In genomic region chr13:21933626-21934548, GRCm38 (mm10) we compare ENCODE assay signal across 8 mouse cellular contexts. TPM values are rescaled to one million over a fixed set of nuclear protein-coding genes. Genes with fewer than 3 reads are reported as not detected.
DNase-seq lines count a peak whose midpoint lies in the region; ATAC-seq and TF ChIP-seq lines count a peak whose summit lies in the region.

No protein-coding gene starts in this region.

- no peaks in the 10 kb centered on the region for H3K36me3 ChIP-seq in lung, embryonic 14.5 days (ENCODE audit: insufficient read depth)
- H3K36me3 ChIP-seq in lung, postnatal 0 days (ENCODE audit: insufficient read depth, low read length), result no peaks in the 10 kb centered on the region
- H3K36me3 ChIP-seq in hindbrain, embryonic 10.5 days, result no peaks in the 10 kb centered on the region

- TF ChIP-seq CTCF in lung, embryonic 14.5 days (IDR thresholded peaks at IDR 0.05; ENCODE audit: low read depth), result no peak
- no peak for TF ChIP-seq CTCF in lung, postnatal 0 days (IDR thresholded peaks at IDR 0.05)

- peaks cover 2% of the 10 kb centered on the region; the same call in 1 of the 2 replicates for H3K4me1 ChIP-seq in lung, embryonic 14.5 days (ENCODE audit: insufficient read depth)
- H3K4me1 ChIP-seq in lung, postnatal 0 days (ENCODE audit: insufficient read depth, low read depth, low read length), result no peaks in the 10 kb centered on the region
- peaks cover 24% of the 10 kb centered on the region for H3K4me1 ChIP-seq in hindbrain, embryonic 10.5 days (replicated peaks)

- no peaks in the 10 kb centered on the region for H3K27me3 ChIP-seq in lung, embryonic 14.5 days (ENCODE audit: insufficient read depth, low read length)
- H3K27me3 ChIP-seq in lung, postnatal 0 days (replicated peaks; ENCODE audit: insufficient read depth, low read length), result no peaks in the 10 kb centered on the region
- H3K27me3 ChIP-seq in hindbrain, embryonic 10.5 days (ENCODE audit: insufficient read depth, poor library complexity, severe bottlenecking), result no peaks in the 10 kb centered on the region

- 11% methylated on average over 28 of the region's 28 CpGs for WGBS in lung, embryonic 14.5 days
- 18% methylated on average over 28 of the region's 28 CpGs for WGBS in lung, postnatal 0 days
- WGBS in hindbrain, embryonic 10.5 days, result 3% methylated on average over 28 of the region's 28 CpGs

- H3K27ac ChIP-seq in lung, embryonic 14.5 days (ENCODE audit: low read depth), result no peak overlapping the region
- no peak overlapping the region for H3K27ac ChIP-seq in lung, postnatal 0 days (ENCODE audit: low read length)
- H3K27ac ChIP-seq in hindbrain, embryonic 10.5 days, result peak overlapping the region; percentile 42; the same call in 1 of the 2 replicates

- no peaks in the 10 kb centered on the region for H3K9me3 ChIP-seq in lung, embryonic 14.5 days (ENCODE audit: low read depth, low read length)
- no peaks in the 10 kb centered on the region for H3K9me3 ChIP-seq in lung, postnatal 0 days (ENCODE audit: low read length)
- H3K9me3 ChIP-seq in hindbrain, embryonic 10.5 days, result no peaks in the 10 kb centered on the region

- no peak for ATAC-seq in lung, embryonic 14.5 days (ENCODE audit: insufficient read depth)
- no peak for ATAC-seq in lung, postnatal 0 days

- peak; percentile 78 for DNase-seq in lung, embryonic 14.5 days
- DNase-seq in lung, postnatal 0 days (ENCODE audit: low spot score), result no peak
- peak; percentile 89 for DNase-seq in embryo, embryonic 10.5 days (ENCODE audit: low spot score)
- peak; percentile 57 for DNase-seq in hindbrain, embryonic 10.5 days (ENCODE audit: low spot score)
- DNase-seq in lung, postnatal 10 days, result peak; percentile 6
- DNase-seq in cerebellum, postnatal 4 days (ENCODE audit: low spot score in 2 of 2), result no peak
- DNase-seq in cerebellum, adult 9-11 months, result no peak
- no peak for DNase-seq in spleen, postnatal 10 days (ENCODE audit: low spot score in 2 of 2)

- H3K9ac ChIP-seq in lung, embryonic 14.5 days, result no peak overlapping the region; the same call in 1 of the 2 replicates
- no peak overlapping the region for H3K9ac ChIP-seq in lung, postnatal 0 days (replicated peaks; ENCODE audit: low read depth)

- H3K4me3 ChIP-seq in lung, embryonic 14.5 days (ENCODE audit: low read depth, low read length), result peak overlapping the region; percentile 22; the same call in 1 of the 2 replicates
- H3K4me3 ChIP-seq in lung, postnatal 0 days (ENCODE audit: low read depth, low read length), result no peak overlapping the region
- H3K4me3 ChIP-seq in hindbrain, embryonic 10.5 days, result peak overlapping the region; percentile 43

- TF ChIP-seq EP300 in lung, postnatal 0 days (IDR thresholded peaks at IDR 0.05), result no peak

- H3K4me2 ChIP-seq in lung, embryonic 14.5 days, result peak overlapping the region; percentile 54
- H3K4me2 ChIP-seq in lung, postnatal 0 days (replicated peaks; ENCODE audit: low read depth, low read length), result no peak overlapping the region

RNA-seq across cellular contexts. Expression of gene Zfp184, which starts 11.0 kb away (rescaled TPM):
- 16.0 and 16.4 TPM in 2 replicates for polyA plus RNA-seq in lung, embryonic 14.5 days (2014; fragmentation: Nextera tagmentation; extraction: Ambion mirVana)
- 2.5 and 3.4 TPM in 2 replicates for polyA plus RNA-seq in lung, postnatal 0 days (2015; fragmentation: Nextera tagmentation; extraction: Ambion mirVana)
- 20.6 and 24.7 TPM in 2 replicates for polyA plus RNA-seq in hindbrain, embryonic 10.5 days (2016; fragmentation: Nextera tagmentation; extraction: Ambion mirVana)

RNA-seq across cellular contexts. Expression of gene Pom121l2, which starts 47.1 kb away (rescaled TPM):
- polyA plus RNA-seq in lung, embryonic 14.5 days (2014; fragmentation: Nextera tagmentation; extraction: Ambion mirVana), result 0.12 and 0.26 TPM in 2 replicates
- not detected in 2 replicates for polyA plus RNA-seq in lung, postnatal 0 days (2015; fragmentation: Nextera tagmentation; extraction: Ambion mirVana)
- polyA plus RNA-seq in hindbrain, embryonic 10.5 days (2016; fragmentation: Nextera tagmentation; extraction: Ambion mirVana), result 0.07 TPM in 1 of 2 replicates, not detected in the other

Comparison
In these comparisons a context has a peak if more than half of its experiments do, and no peak if none do; other contexts are left out.
1. DNase-seq: peak in lung, embryonic 14.5 days (single experiment), embryo, embryonic 10.5 days (single experiment), hindbrain, embryonic 10.5 days (single experiment) and lung, postnatal 10 days (single experiment); none in lung, postnatal 0 days (single experiment), cerebellum, postnatal 4 days (0 of 2), cerebellum, adult 9-11 months (single experiment) and spleen, postnatal 10 days (0 of 2).